Mouse (Mus musculus) kidney, adult 11 months (tissue): Measurements from ENCODE around the gene Slc10a1.
A peak's percentile ranks its signal among the peaks of the same experiment; 100 is the strongest.

ENCODE experiments used
- DNase-seq: peaks from one replicate; pipeline ENCODE4 v3.0.0; 2022

Slc10a1 gene

GRCm38 (mm10) chr12:80968605-80969004, at the start of gene Slc10a1:
TSS of gene Slc10a1 (minus strand) at chr12:80968705.
- DNase-seq = no peak

- DNase-seq = no peak
Measured at GRCm38 (mm10) chr12:81017624-81018023, 49.1 kb upstream of the Slc10a1 start.

- DNase-seq = no peak
Measured at GRCm38 (mm10) chr12:81013496-81013895, 45.0 kb upstream of the Slc10a1 start.

- no peak for DNase-seq
Measured at GRCm38 (mm10) chr12:81011994-81012393, 43.5 kb upstream of the Slc10a1 start.

GRCm38 (mm10) chr12:81009813-81010212, 41.3 kb upstream of the Slc10a1 start:
- DNase-seq = no peak

GRCm38 (mm10) chr12:81002841-81003635, 34.5 kb upstream of the Slc10a1 start:
- no peak for DNase-seq

- no peak for DNase-seq
Measured at GRCm38 (mm10) chr12:81000924-81001323, 32.4 kb upstream of the Slc10a1 start.

- no peak for DNase-seq
Measured at GRCm38 (mm10) chr12:80998528-80999221, 30.2 kb upstream of the Slc10a1 start.

GRCm38 (mm10) chr12:80997652-80998051, 29.1 kb upstream of the Slc10a1 start:
- DNase-seq = no peak

- DNase-seq = no peak
Measured at GRCm38 (mm10) chr12:80995326-80995725, 26.8 kb upstream of the Slc10a1 start.

GRCm38 (mm10) chr12:80993773-80994172, 25.3 kb upstream of the Slc10a1 start:
- no peak for DNase-seq

- no peak for DNase-seq
Measured at GRCm38 (mm10) chr12:80992540-80993122, 24.1 kb upstream of the Slc10a1 start.

- no peak for DNase-seq
Measured at GRCm38 (mm10) chr12:80991806-80992205, 23.3 kb upstream of the Slc10a1 start.

GRCm38 (mm10) chr12:80990901-80991445, 22.5 kb upstream of the Slc10a1 start:
- DNase-seq = no peak

- DNase-seq = no peak
Measured at GRCm38 (mm10) chr12:80988286-80988685, 19.8 kb upstream of the Slc10a1 start.

GRCm38 (mm10) chr12:80986628-80987027, 18.1 kb upstream of the Slc10a1 start:
- DNase-seq = no peak

- no peak for DNase-seq
Measured at GRCm38 (mm10) chr12:80983695-80984094, 15.2 kb upstream of the Slc10a1 start.

- DNase-seq = peak; percentile 21
Measured at GRCm38 (mm10) chr12:80982326-80982725, 13.8 kb upstream of the Slc10a1 start.

GRCm38 (mm10) chr12:80975939-80976671, 7.6 kb upstream of the Slc10a1 start:
- DNase-seq = no peak

- DNase-seq = no peak
Measured at GRCm38 (mm10) chr12:80971756-80972155, 3.3 kb upstream of the Slc10a1 start.

- no peak for DNase-seq
Measured at GRCm38 (mm10) chr12:80970181-80970705, 1.7 kb upstream of the Slc10a1 start.

- no peak for DNase-seq
Measured at GRCm38 (mm10) chr12:80967918-80968317, 587 bp downstream of the Slc10a1 start.
